Mouse (Mus musculus) c-Kit-positive CD71-positive TER-119-negative erythroid progenitor cells, embryonic 14.5 days (primary cell): ENCODE results near the gene Gm906.
"Not testable (repeated sequence)": the region's sequence is repeated elsewhere in the genome, so short reads cannot be mapped to it uniquely, and the experiment has no call there.

Experiments
- DNase-seq: peaks from one replicate; pipeline ENCODE4 v3.0.0-alpha.2; 2013; ENCODE audit warnings: low read depth

Gene Gm906

GRCm38 (mm10) chr13:50250208-50250607 is at the start of gene Gm906:
Gm906 (minus strand) TSS chr13:50250308.
- DNase-seq = not testable (repeated sequence)

- DNase-seq = not testable (repeated sequence)
These were observed 33.2 kb upstream of the Gm906 start for GRCm38 (mm10) chr13:50283308-50283707.

- no peak for DNase-seq
These were observed 13.6 kb downstream of the Gm906 start for GRCm38 (mm10) chr13:50236487-50236886.

- not testable (repeated sequence) for DNase-seq
These were observed 38.3 kb downstream of the Gm906 start for GRCm38 (mm10) chr13:50211842-50212241.

GRCm38 (mm10) chr13:50210191-50210590 is 39.9 kb downstream of the Gm906 start:
- not testable (repeated sequence) for DNase-seq

- not testable (repeated sequence) for DNase-seq
These were observed 40.5 kb downstream of the Gm906 start for GRCm38 (mm10) chr13:50209651-50210050.

GRCm38 (mm10) chr13:50207966-50208365 is 42.1 kb downstream of the Gm906 start:
- no peak for DNase-seq

- DNase-seq = not testable (repeated sequence)
These were observed 53.3 kb downstream of the Gm906 start for GRCm38 (mm10) chr13:50196831-50197230.
